Mouse (Mus musculus) midbrain, embryonic 16.5 days (tissue): ENCODE data around the gene Rxfp4. TPM values are rescaled to one million over a fixed set of nuclear protein-coding genes. Genes with fewer than 3 reads are reported as not detected.

ENCODE experiments used
- ATAC-seq: fragments of 200-750 bp; cut with Nextera tagmentation; 2 replicates; pipeline ENCODE4 v1.8.0; 2017; ENCODE audit warnings: moderate TSS enrichment
- H3K27ac ChIP-seq: fragments of 300-500 bp; sonication (generic); 2 replicates; pipeline ENCODE4 v1.5.1; 2014; ENCODE audit warnings: mild to moderate bottlenecking, low read length, mixed read lengths
- H3K27me3 ChIP-seq: fragments of 300-500 bp; sonication (generic); 2 replicates; pipeline ENCODE4 v1.6.1; 2014; ENCODE audit warnings: low read depth, low read length, mixed read lengths; ENCODE audit not compliant: control insufficient read depth, insufficient read depth
- H3K36me3 ChIP-seq: fragments of 300-500 bp; sonication (generic); 2 replicates; pipeline ENCODE4 v1.6.1; 2014; ENCODE audit warnings: mild to moderate bottlenecking, low read length, moderate library complexity, mixed read lengths; ENCODE audit not compliant: control insufficient read depth, insufficient read depth
- H3K4me1 ChIP-seq: fragments of 300-500 bp; sonication (generic); 2 replicates; pipeline ENCODE4 v1.6.1; 2014; ENCODE audit warnings: mild to moderate bottlenecking, low read length, mixed read lengths; ENCODE audit not compliant: control insufficient read depth, insufficient read depth
- H3K4me2 ChIP-seq: fragments of 300-500 bp; sonication (generic); 2 replicates; pipeline ENCODE4 v1.6.1; 2014; ENCODE audit warnings: mild to moderate bottlenecking, low read length, mixed read lengths
- H3K4me3 ChIP-seq: fragments of 300-500 bp; sonication (generic); 2 replicates; pipeline ENCODE4 v1.5.1; 2014; ENCODE audit warnings: low read depth, mild to moderate bottlenecking, low read length, moderate library complexity, mixed read lengths
- H3K9ac ChIP-seq: fragments of 300-500 bp; sonication (generic); 2 replicates; pipeline ENCODE4 v1.6.1; 2014; ENCODE audit warnings: low read depth, low read length, mixed read lengths
- H3K9me3 ChIP-seq: fragments of 300-500 bp; sonication (generic); replicated peaks from 2 replicates; pipeline ENCODE4 v1.6.1; 2014; ENCODE audit warnings: mild to moderate bottlenecking, low read length, mixed read lengths; ENCODE audit not compliant: control insufficient read depth, poor library complexity, severe bottlenecking
- WGBS: fragments of 180-500 bp; shearing (Covaris S2); extraction: QIAGEN DNeasy Blood & Tissue Kit; methylation state at CpG from one replicate; pipeline ENCODE4 v1.1.7; 2014; 5-methylcytosine and 5-hydroxymethylcytosine counted together
- polyA plus RNA-seq: library from polyadenylated mRNA; unstranded; fragments of >200 nt; fragmentation: Nextera tagmentation; extraction: Ambion mirVana; gene quantifications from 2 replicates; pipeline ENCODE4 v1.2.1, GENCODE M21; 2015

Rxfp4 gene
- polyA plus RNA-seq: not detected in 2 replicates

- no peaks in the 10 kb centered on the region for H3K9me3 ChIP-seq
- no peak within 1 kb of the TSS for H3K4me3 ChIP-seq
- no peak within 1 kb of the TSS for H3K27ac ChIP-seq
- no peak within 1 kb of the TSS for H3K9ac ChIP-seq
- peaks cover 3% of the 10 kb centered on the region; the same call in 1 of the 2 replicates for H3K36me3 ChIP-seq
- ATAC-seq: no peak
- H3K4me1 ChIP-seq: no peaks in the 10 kb centered on the region
- no peak within 1 kb of the TSS for H3K4me2 ChIP-seq
- WGBS: 92% methylated on average over 17 of the region's 17 CpGs
- H3K27me3 ChIP-seq: no peaks in the 10 kb centered on the region
Observed at GRCm38 (mm10) chr3:88652846-88653515, at the start of gene Rxfp4. Gene Rxfp4 (minus strand): TSS chr3:88653142.

GRCm38 (mm10) chr3:88701222-88701621 is 48.3 kb upstream of the Rxfp4 start:
- peaks cover 56% of the 10 kb centered on the region for H3K36me3 ChIP-seq
- H3K27ac ChIP-seq: no peak overlapping the region
- WGBS: 84% methylated on average over 3 of the region's 3 CpGs
- no peaks in the 10 kb centered on the region for H3K4me1 ChIP-seq
- H3K4me3 ChIP-seq: no peak overlapping the region
- no peak for ATAC-seq
- H3K4me2 ChIP-seq: no peak overlapping the region
- H3K9me3 ChIP-seq: no peaks in the 10 kb centered on the region
- no peak overlapping the region for H3K9ac ChIP-seq
- no peaks in the 10 kb centered on the region for H3K27me3 ChIP-seq

- Histone ChIP-seq H3K27me3 (no peaks in the 10 kb centered on the region), H3K4me3 (no peak overlapping the region), H3K27ac (no peak overlapping the region), H3K36me3 (peaks cover 52% of the 10 kb centered on the region), H3K9ac (no peak overlapping the region), H3K4me2 (no peak overlapping the region), H3K9me3 (no peaks in the 10 kb centered on the region), H3K4me1 (no peaks in the 10 kb centered on the region)
- 92% methylated on average over 3 of the region's 3 CpGs for WGBS
- no peak for ATAC-seq
Observed at GRCm38 (mm10) chr3:88700247-88700646, 47.3 kb upstream of the Rxfp4 start.

- no peak for ATAC-seq
- 95% methylated on average over 6 of the region's 6 CpGs for WGBS
Observed at GRCm38 (mm10) chr3:88698834-88699233, 45.9 kb upstream of the Rxfp4 start.

GRCm38 (mm10) chr3:88698051-88698450 is 45.1 kb upstream of the Rxfp4 start:
- H3K27ac ChIP-seq: no peak overlapping the region
- no peak for ATAC-seq
- H3K4me3 ChIP-seq: no peak overlapping the region
- no peak overlapping the region for H3K9ac ChIP-seq
- H3K9me3 ChIP-seq: no peaks in the 10 kb centered on the region
- H3K36me3 ChIP-seq: peaks cover 55% of the 10 kb centered on the region
- H3K4me2 ChIP-seq: no peak overlapping the region
- no peaks in the 10 kb centered on the region for H3K27me3 ChIP-seq
- WGBS: 92% methylated on average over 1 of the region's 1 CpGs
- no peaks in the 10 kb centered on the region for H3K4me1 ChIP-seq

More at GRCm38 (mm10) chr3:88698834-88699233, 45.9 kb upstream of the Rxfp4 start:
- Histone ChIP-seq H3K9ac (no peak overlapping the region), H3K4me3 (no peak overlapping the region), H3K27ac (no peak overlapping the region), H3K4me2 (no peak overlapping the region), H3K9me3 (no peaks in the 10 kb centered on the region), H3K4me1 (no peaks in the 10 kb centered on the region), H3K36me3 (peaks cover 51% of the 10 kb centered on the region), H3K27me3 (no peaks in the 10 kb centered on the region)

- no peak overlapping the region for H3K27ac ChIP-seq
- no peak for ATAC-seq
- H3K4me1 ChIP-seq: no peaks in the 10 kb centered on the region
- no peaks in the 10 kb centered on the region for H3K9me3 ChIP-seq
- H3K4me2 ChIP-seq: no peak overlapping the region
- H3K9ac ChIP-seq: no peak overlapping the region
- no peaks in the 10 kb centered on the region for H3K27me3 ChIP-seq
- no peak overlapping the region for H3K4me3 ChIP-seq
- peaks cover 51% of the 10 kb centered on the region for H3K36me3 ChIP-seq
Observed at GRCm38 (mm10) chr3:88695545-88695944, 42.6 kb upstream of the Rxfp4 start.

- 93% methylated on average over 5 of the region's 5 CpGs for WGBS
Observed at GRCm38 (mm10) chr3:88689079-88689478, 36.1 kb upstream of the Rxfp4 start.

GRCm38 (mm10) chr3:88686734-88687611 is 34.0 kb upstream of the Rxfp4 start:
- 54% methylated on average over 13 of the region's 13 CpGs for WGBS
- H3K9ac ChIP-seq: peak overlapping the region; percentile 98
- H3K36me3 ChIP-seq: peaks cover 18% of the 10 kb centered on the region
- no peak for ATAC-seq
- H3K4me1 ChIP-seq: peaks cover 21% of the 10 kb centered on the region
- H3K9me3 ChIP-seq: no peaks in the 10 kb centered on the region
- peak overlapping the region; percentile 96 for H3K4me2 ChIP-seq
- peak overlapping the region; percentile 98 for H3K27ac ChIP-seq
- H3K4me3 ChIP-seq: peak overlapping the region; percentile 99
- H3K27me3 ChIP-seq: no peaks in the 10 kb centered on the region

More at GRCm38 (mm10) chr3:88689079-88689478, 36.1 kb upstream of the Rxfp4 start:
- ATAC-seq: no peak
- Histone ChIP-seq H3K4me2 (no peak overlapping the region), H3K4me1 (peaks cover 21% of the 10 kb centered on the region), H3K4me3 (no peak overlapping the region), H3K27ac (no peak overlapping the region), H3K9me3 (no peaks in the 10 kb centered on the region), H3K9ac (no peak overlapping the region), H3K36me3 (peaks cover 26% of the 10 kb centered on the region), H3K27me3 (no peaks in the 10 kb centered on the region)

- ATAC-seq: peak; percentile 79
- Histone ChIP-seq H3K27ac (peak overlapping the region; percentile 98), H3K4me2 (peak overlapping the region; percentile 96), H3K9me3 (no peaks in the 10 kb centered on the region), H3K4me3 (peak overlapping the region; percentile 99), H3K27me3 (no peaks in the 10 kb centered on the region), H3K4me1 (peaks cover 21% of the 10 kb centered on the region), H3K9ac (peak overlapping the region; percentile 98), H3K36me3 (peaks cover 14% of the 10 kb centered on the region)
- WGBS: under 1% methylated on average over 45 of the region's 45 CpGs
Observed at GRCm38 (mm10) chr3:88685958-88686451, 33.1 kb upstream of the Rxfp4 start.
